Mouse (Mus musculus): ENCODE measurements at regions not wholly inside any gene's neighbourhood (a gene's known extent, or its start where the extent isn't known, plus 50 kb on each side); places are given as distances from the start of the nearest gene placed in this dataset.
A peak's percentile ranks its signal among the peaks of the same experiment; 100 is the strongest.

- ATAC-seq (replicated peaks; ENCODE audit: low FRiP score): no peak
- no peak overlapping the region for H3K4me2 ChIP-seq
Observed at GRCm38 (mm10) chr14:24875156-24875545, 388.2 kb downstream of the Rps24 start.

GRCm38 (mm10) chr14:24875934-24876333 lies 389.0 kb downstream of the Rps24 start:
- Histone ChIP-seq H3K9ac (ENCODE audit: low read depth, low read length) (no peak overlapping the region), H3K36me3 (ENCODE audit: control insufficient read depth, insufficient read depth, low read length) (no peaks in the 10 kb centered on the region), H3K27me3 (replicated peaks; ENCODE audit: control insufficient read depth, insufficient read depth, low read length) (no peaks in the 10 kb centered on the region), H3K27ac (ENCODE audit: low read depth, low read length) (no peak overlapping the region), H3K4me3 (ENCODE audit: low read depth, low read length) (no peak overlapping the region), H3K4me2 (no peak overlapping the region), H3K9me3 (ENCODE audit: control insufficient read depth, low read length) (no peaks in the 10 kb centered on the region), H3K4me1 (replicated peaks; ENCODE audit: control insufficient read depth, insufficient read depth, low read length) (0 out of 2 replicates have a peak, but pooled peaks cover 2% of the 10 kb centered on the region)
- WGBS: 68% methylated on average over 6 of the region's 6 CpGs
- peak; percentile 8 for DNase-seq (ENCODE audit: low spot score)
- ATAC-seq (replicated peaks; ENCODE audit: low FRiP score): no peak

More at GRCm38 (mm10) chr14:24875156-24875545, 388.2 kb downstream of the Rps24 start:
- H3K9ac ChIP-seq (ENCODE audit: low read depth, low read length): no peak overlapping the region
- H3K36me3 ChIP-seq (ENCODE audit: control insufficient read depth, insufficient read depth, low read length): no peaks in the 10 kb centered on the region
- WGBS: 74% methylated on average over 8 of the region's 8 CpGs
- no peaks in the 10 kb centered on the region for H3K9me3 ChIP-seq (ENCODE audit: control insufficient read depth, low read length)
- 0 out of 2 replicates have a peak, but pooled peaks cover 2% of the 10 kb centered on the region for H3K4me1 ChIP-seq (replicated peaks; ENCODE audit: control insufficient read depth, insufficient read depth, low read length)
- DNase-seq (ENCODE audit: low spot score): no peak
- no peaks in the 10 kb centered on the region for H3K27me3 ChIP-seq (replicated peaks; ENCODE audit: control insufficient read depth, insufficient read depth, low read length)
- no peak overlapping the region for H3K4me3 ChIP-seq (ENCODE audit: low read depth, low read length)
- H3K27ac ChIP-seq (ENCODE audit: low read depth, low read length): no peak overlapping the region

GRCm38 (mm10) chr14:24876508-24876907 lies 389.6 kb downstream of the Rps24 start:
- no peak overlapping the region for H3K4me2 ChIP-seq
- no peak overlapping the region for H3K4me3 ChIP-seq (ENCODE audit: low read depth, low read length)
- H3K36me3 ChIP-seq (ENCODE audit: control insufficient read depth, insufficient read depth, low read length): no peaks in the 10 kb centered on the region
- H3K4me1 ChIP-seq (replicated peaks; ENCODE audit: control insufficient read depth, insufficient read depth, low read length): 0 out of 2 replicates have a peak, but pooled peaks cover 2% of the 10 kb centered on the region
- ATAC-seq (replicated peaks; ENCODE audit: low FRiP score) (no peak), DNase-seq (ENCODE audit: low spot score) (peak; percentile 22)
- no peaks in the 10 kb centered on the region for H3K9me3 ChIP-seq (ENCODE audit: control insufficient read depth, low read length)
- no peak overlapping the region for H3K27ac ChIP-seq (ENCODE audit: low read depth, low read length)
- no peak overlapping the region for H3K9ac ChIP-seq (ENCODE audit: low read depth, low read length)
- H3K27me3 ChIP-seq (replicated peaks; ENCODE audit: control insufficient read depth, insufficient read depth, low read length): no peaks in the 10 kb centered on the region
- 89% methylated on average over 5 of the region's 5 CpGs for WGBS

DNA sequence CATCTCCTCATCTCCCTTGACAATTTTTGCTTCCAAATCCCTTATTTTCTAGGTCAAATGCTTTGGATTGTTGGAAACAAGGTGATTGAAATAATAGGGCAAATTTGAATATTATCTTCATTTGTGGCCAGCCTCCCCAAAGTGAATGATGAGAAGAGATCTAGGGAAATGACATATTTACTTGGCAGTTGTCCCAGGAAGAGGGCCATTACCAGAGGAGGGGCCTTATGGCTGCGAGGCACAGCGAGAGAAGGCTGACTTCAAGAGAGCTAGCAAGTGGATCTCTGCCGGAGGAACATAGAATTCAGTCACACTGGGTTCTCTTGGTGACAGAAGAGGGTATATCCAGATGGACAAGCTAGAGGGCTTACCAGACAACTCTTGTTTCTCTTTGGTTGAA lies 390.9 kb downstream of the Rps24 start:
- whole genome bisulfite sequencing: 83% methylated on average over 3 of the region's 3 CpGs
- Histone ChIP-seq H3K27me3 (replicated peaks; ENCODE audit: control insufficient read depth, insufficient read depth, low read length) (no peaks in the 10 kb centered on the region), H3K4me2 (no peak overlapping the region), H3K4me1 (replicated peaks; ENCODE audit: control insufficient read depth, insufficient read depth, low read length) (0 out of 2 replicates have a peak, but pooled peaks cover 2% of the 10 kb centered on the region), H3K9ac (ENCODE audit: low read depth, low read length) (no peak overlapping the region), H3K36me3 (ENCODE audit: control insufficient read depth, insufficient read depth, low read length) (no peaks in the 10 kb centered on the region), H3K27ac (ENCODE audit: low read depth, low read length) (no peak overlapping the region), H3K9me3 (ENCODE audit: control insufficient read depth, low read length) (no peaks in the 10 kb centered on the region), H3K4me3 (ENCODE audit: low read depth, low read length) (no peak overlapping the region)
- peak; percentile 2 for DNase-seq (ENCODE audit: low spot score)
- no peak for ATAC-seq (replicated peaks; ENCODE audit: low FRiP score)

DNA sequence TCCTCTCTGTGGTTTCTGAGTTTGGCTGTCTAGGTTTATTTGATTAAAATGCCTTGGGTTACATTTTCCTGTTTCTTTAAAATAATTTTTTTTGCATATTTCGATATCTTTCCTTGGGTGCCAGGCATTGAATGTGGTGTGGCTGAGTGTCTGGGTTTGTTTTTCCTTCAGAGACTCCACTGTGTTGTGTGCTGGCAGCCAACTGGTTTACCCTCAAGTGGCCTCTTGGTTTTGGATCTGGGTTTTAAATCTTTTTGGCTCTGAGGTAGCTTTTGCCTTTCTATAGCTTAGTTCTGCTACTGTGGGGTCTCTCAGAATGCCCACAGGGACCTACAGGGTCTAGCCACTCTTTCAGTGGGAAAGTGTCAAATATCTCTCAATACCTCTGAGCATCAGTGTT lies 399.2 kb downstream of the Rps24 start:
- Histone ChIP-seq H3K27me3 (replicated peaks; ENCODE audit: control insufficient read depth, insufficient read depth, low read length) (no peaks in the 10 kb centered on the region), H3K4me1 (replicated peaks; ENCODE audit: control insufficient read depth, insufficient read depth, low read length) (no peaks in the 10 kb centered on the region), H3K4me3 (ENCODE audit: low read depth, low read length) (no peak overlapping the region), H3K9me3 (ENCODE audit: control insufficient read depth, low read length) (no peaks in the 10 kb centered on the region), H3K36me3 (ENCODE audit: control insufficient read depth, insufficient read depth, low read length) (no peaks in the 10 kb centered on the region), H3K9ac (ENCODE audit: low read depth, low read length) (no peak overlapping the region), H3K27ac (ENCODE audit: low read depth, low read length) (no peak overlapping the region), H3K4me2 (no peak overlapping the region)
- no peak for ATAC-seq (replicated peaks; ENCODE audit: low FRiP score)
- no peak for DNase-seq (ENCODE audit: low spot score)
- WGBS: 63% methylated on average over 1 of the region's 1 CpGs

DNA sequence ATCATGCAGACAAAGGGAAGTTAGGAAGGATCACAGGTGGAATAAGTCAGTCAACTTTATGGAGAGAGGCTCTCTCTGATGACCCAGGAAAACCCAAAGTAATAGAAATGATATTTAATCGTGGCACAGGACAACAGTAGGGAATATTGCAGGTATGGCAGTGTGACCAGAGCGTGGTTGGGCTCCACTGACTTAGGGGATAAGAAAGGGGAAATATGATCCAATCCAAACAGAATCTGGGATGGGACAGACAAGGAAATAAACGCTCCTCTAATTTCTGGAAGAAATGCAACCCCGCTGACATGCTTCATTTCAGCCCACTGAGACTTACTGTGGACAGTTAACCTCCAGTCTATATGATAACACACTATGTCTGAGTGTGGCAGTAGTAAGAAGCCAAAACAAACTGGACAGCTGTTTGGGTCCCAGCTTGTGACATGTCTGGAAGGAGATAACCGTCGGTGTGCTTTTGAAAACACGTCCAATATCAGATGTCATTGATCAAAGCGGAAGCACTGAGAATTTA lies 400.0 kb downstream of the Rps24 start:
- no peak overlapping the region for H3K9ac ChIP-seq (ENCODE audit: low read depth, low read length)
- no peaks in the 10 kb centered on the region for H3K27me3 ChIP-seq (replicated peaks; ENCODE audit: control insufficient read depth, insufficient read depth, low read length)
- H3K4me1 ChIP-seq (replicated peaks; ENCODE audit: control insufficient read depth, insufficient read depth, low read length): no peaks in the 10 kb centered on the region
- no peak overlapping the region for H3K4me3 ChIP-seq (ENCODE audit: low read depth, low read length)
- no peaks in the 10 kb centered on the region for H3K9me3 ChIP-seq (ENCODE audit: control insufficient read depth, low read length)
- H3K27ac ChIP-seq (ENCODE audit: low read depth, low read length): no peak overlapping the region
- ATAC-seq (replicated peaks; ENCODE audit: low FRiP score) (no peak), DNase-seq (ENCODE audit: low spot score) (no peak)
- WGBS: 73% methylated on average over 8 of the region's 8 CpGs
- no peak overlapping the region for H3K4me2 ChIP-seq
- H3K36me3 ChIP-seq (ENCODE audit: control insufficient read depth, insufficient read depth, low read length): no peaks in the 10 kb centered on the region

DNA sequence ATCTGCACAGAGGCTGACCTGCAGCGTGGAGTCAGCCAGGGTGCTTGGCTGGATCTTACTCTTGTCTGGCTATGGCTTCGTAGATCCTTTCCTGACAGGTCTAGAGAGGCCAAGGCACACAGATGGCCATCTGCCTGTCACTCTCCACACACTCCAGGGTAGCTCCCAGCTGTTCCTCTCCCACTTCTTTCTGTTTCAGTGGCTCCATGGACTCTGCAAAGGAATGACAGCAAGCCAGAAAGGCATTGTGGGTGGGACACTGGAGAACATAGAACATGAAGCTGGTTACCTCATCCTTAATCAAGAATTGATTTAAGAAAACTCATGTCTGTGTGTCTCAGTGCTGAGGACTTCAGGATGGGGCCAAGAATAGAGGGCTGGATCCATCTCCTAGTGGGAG lies 403.9 kb downstream of the Rps24 start:
- Histone ChIP-seq H3K27me3 (replicated peaks; ENCODE audit: control insufficient read depth, insufficient read depth, low read length) (no peaks in the 10 kb centered on the region), H3K4me3 (ENCODE audit: low read depth, low read length) (no peak overlapping the region), H3K36me3 (ENCODE audit: control insufficient read depth, insufficient read depth, low read length) (no peaks in the 10 kb centered on the region), H3K4me1 (replicated peaks; ENCODE audit: control insufficient read depth, insufficient read depth, low read length) (no peaks in the 10 kb centered on the region), H3K9me3 (ENCODE audit: control insufficient read depth, low read length) (no peaks in the 10 kb centered on the region), H3K27ac (ENCODE audit: low read depth, low read length) (no peak overlapping the region), H3K9ac (ENCODE audit: low read depth, low read length) (no peak overlapping the region), H3K4me2 (no peak overlapping the region)
- WGBS: 80% methylated on average over 2 of the region's 2 CpGs
- no peak for DNase-seq (ENCODE audit: low spot score)
- ATAC-seq (replicated peaks; ENCODE audit: low FRiP score): no peak

- WGBS: 53% methylated on average over 1 of the region's 1 CpGs
- H3K4me2 ChIP-seq: no peak overlapping the region
- DNase-seq (ENCODE audit: low spot score): no peak
- no peak overlapping the region for H3K9ac ChIP-seq (ENCODE audit: low read depth, low read length)
- ATAC-seq (replicated peaks; ENCODE audit: low FRiP score): no peak
- H3K4me3 ChIP-seq (ENCODE audit: low read depth, low read length): no peak overlapping the region
- no peak overlapping the region for H3K27ac ChIP-seq (ENCODE audit: low read depth, low read length)
- no peaks in the 10 kb centered on the region for H3K27me3 ChIP-seq (replicated peaks; ENCODE audit: control insufficient read depth, insufficient read depth, low read length)
- no peaks in the 10 kb centered on the region for H3K36me3 ChIP-seq (ENCODE audit: control insufficient read depth, insufficient read depth, low read length)
- no peaks in the 10 kb centered on the region for H3K9me3 ChIP-seq (ENCODE audit: control insufficient read depth, low read length)
- H3K4me1 ChIP-seq (replicated peaks; ENCODE audit: control insufficient read depth, insufficient read depth, low read length): no peaks in the 10 kb centered on the region
Observed at GRCm38 (mm10) chr14:24895196-24895595, 408.3 kb downstream of the Rps24 start.

DNA sequence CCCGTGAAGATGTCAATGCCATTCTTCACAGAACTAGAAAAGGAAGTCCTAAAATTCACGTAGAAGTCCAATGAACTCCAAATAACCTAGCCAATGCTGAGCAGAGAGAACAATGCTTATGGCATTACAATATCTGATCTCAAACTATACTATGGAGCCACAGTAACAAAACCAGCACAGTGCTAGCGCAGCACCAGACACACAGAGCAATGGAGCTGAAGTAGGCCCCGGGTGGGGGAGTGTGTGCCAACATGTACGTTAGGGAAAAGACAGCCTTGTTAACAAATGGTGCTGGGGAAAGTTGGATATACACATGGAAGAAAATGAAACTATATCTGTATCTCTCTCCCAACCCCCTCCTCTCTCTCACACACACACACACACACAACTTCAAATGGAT lies 409.8 kb downstream of the Rps24 start:
- Histone ChIP-seq H3K9ac (ENCODE audit: low read depth, low read length) (no peak overlapping the region), H3K4me2 (no peak overlapping the region), H3K9me3 (ENCODE audit: control insufficient read depth, low read length) (no peaks in the 10 kb centered on the region), H3K4me1 (replicated peaks; ENCODE audit: control insufficient read depth, insufficient read depth, low read length) (no peaks in the 10 kb centered on the region), H3K36me3 (ENCODE audit: control insufficient read depth, insufficient read depth, low read length) (no peaks in the 10 kb centered on the region), H3K4me3 (ENCODE audit: low read depth, low read length) (no peak overlapping the region), H3K27me3 (replicated peaks; ENCODE audit: control insufficient read depth, insufficient read depth, low read length) (no peaks in the 10 kb centered on the region), H3K27ac (ENCODE audit: low read depth, low read length) (no peak overlapping the region)
- no peak for ATAC-seq (replicated peaks; ENCODE audit: low FRiP score)
- WGBS: 84% methylated on average over 5 of the region's 5 CpGs
- DNase-seq (ENCODE audit: low spot score): no peak

Data from liver, embryonic 11.5 days (tissue).